Mouse (Mus musculus): ENCODE data around the gene Gm42688.

GRCm38 (mm10) chr6:83125331-83125730 is 23.9 kb downstream of the Gm42688 start, which contains the start of gene Ino80b:
- TF ChIP-seq CTCF (IDR thresholded peaks at IDR 0.05; ENCODE audit: low read depth, low read length) (no peak), GATA1 (IDR thresholded peaks at IDR 0.05; ENCODE audit: borderline replicate concordance, low read length) (no peak), TAL1 (conservative IDR thresholded peaks at IDR 0.05; ENCODE audit: low read depth, low read length) (no peak)

Measured in G1E (cell line).